Mouse (Mus musculus): ENCODE measurements around the gene Foxp1. TPM values are rescaled to one million over a fixed set of nuclear protein-coding genes. Genes with fewer than 3 reads are reported as not detected.
A peak's percentile ranks its signal among the peaks of the same experiment; 100 is the strongest.

Foxp1 gene
- total RNA-seq, 2 experiments from 2014 or later = 44.7 to 51.6 TPM

- no peak for DNase-seq
Measured at GRCm38 (mm10) chr6:99354338-99354737, 168.2 kb downstream of the Foxp1 start.

- no peak for DNase-seq
Measured at GRCm38 (mm10) chr6:99353441-99353840, 169.1 kb downstream of the Foxp1 start.

GRCm38 (mm10) chr6:99350566-99350965 lies 172.0 kb downstream of the Foxp1 start:
- DNase-seq = no peak

- no peak for DNase-seq
Measured at GRCm38 (mm10) chr6:99350156-99350555, 172.4 kb downstream of the Foxp1 start.

- no peak for DNase-seq
Measured at GRCm38 (mm10) chr6:99347836-99348235, 174.7 kb downstream of the Foxp1 start.

GRCm38 (mm10) chr6:99344966-99345365 lies 177.6 kb downstream of the Foxp1 start:
- DNase-seq = no peak

- DNase-seq = no peak
Measured at GRCm38 (mm10) chr6:99344357-99344756, 178.2 kb downstream of the Foxp1 start.

GRCm38 (mm10) chr6:99343815-99344214 lies 178.7 kb downstream of the Foxp1 start:
- DNase-seq = no peak

- no peak for DNase-seq
Measured at GRCm38 (mm10) chr6:99342416-99342815, 180.1 kb downstream of the Foxp1 start.

GRCm38 (mm10) chr6:99340902-99341301 lies 181.6 kb downstream of the Foxp1 start:
- no peak for DNase-seq

GRCm38 (mm10) chr6:99339986-99340721 lies 182.4 kb downstream of the Foxp1 start:
- no peak for DNase-seq

GRCm38 (mm10) chr6:99339343-99339620 lies 183.2 kb downstream of the Foxp1 start:
- no peak for DNase-seq

- no peak for DNase-seq
Measured at GRCm38 (mm10) chr6:99338593-99339342, 183.8 kb downstream of the Foxp1 start.

GRCm38 (mm10) chr6:99338174-99338573 lies 184.3 kb downstream of the Foxp1 start:
- no peak for DNase-seq

- DNase-seq = no peak
Measured at GRCm38 (mm10) chr6:99337575-99337974, 184.9 kb downstream of the Foxp1 start.

- DNase-seq = no peak
Measured at GRCm38 (mm10) chr6:99336191-99336590, 186.3 kb downstream of the Foxp1 start.

- DNase-seq = no peak
Measured at GRCm38 (mm10) chr6:99335174-99335830, 187.2 kb downstream of the Foxp1 start.

GRCm38 (mm10) chr6:99334255-99334654 lies 188.3 kb downstream of the Foxp1 start:
- no peak for DNase-seq

- DNase-seq = no peak
Measured at GRCm38 (mm10) chr6:99333127-99333526, 189.4 kb downstream of the Foxp1 start.

- DNase-seq = no peak
Measured at GRCm38 (mm10) chr6:99330169-99330568, 192.4 kb downstream of the Foxp1 start.

GRCm38 (mm10) chr6:99328634-99329033 lies 193.9 kb downstream of the Foxp1 start:
- DNase-seq = no peak

- no peak for DNase-seq
Measured at GRCm38 (mm10) chr6:99328146-99328545, 194.4 kb downstream of the Foxp1 start.

- peak; percentile 47 for DNase-seq
Measured at GRCm38 (mm10) chr6:99327721-99328120, 194.8 kb downstream of the Foxp1 start.
